Mouse (Mus musculus) forebrain, embryonic 13.5 days (tissue): ENCODE measurements around the gene Lgals3bp. TPM values are rescaled to one million over a fixed set of nuclear protein-coding genes. Genes with fewer than 3 reads are reported as not detected.

Source experiments
- ATAC-seq: fragments of 200-750 bp; cut with Nextera tagmentation; 2 replicates; pipeline ENCODE4 v1.8.0; 2017
- H3K27ac ChIP-seq: fragments of 300-500 bp; sonication (generic); 2 replicates; pipeline ENCODE4 v1.5.1; 2015; ENCODE audit warnings: inconsistent platforms, mild to moderate bottlenecking, moderate library complexity
- H3K27me3 ChIP-seq: fragments of 300-500 bp; sonication (generic); 2 replicates; pipeline ENCODE4 v1.6.1; 2015; ENCODE audit warnings: mild to moderate bottlenecking, inconsistent platforms
- H3K36me3 ChIP-seq: fragments of 300-500 bp; sonication (generic); 2 replicates; pipeline ENCODE4 v1.6.1; 2015; ENCODE audit warnings: mild to moderate bottlenecking, inconsistent platforms; ENCODE audit not compliant: poor library complexity, severe bottlenecking
- H3K4me1 ChIP-seq: fragments of 300-500 bp; sonication (generic); 2 replicates; pipeline ENCODE4 v1.6.1; 2015; ENCODE audit warnings: inconsistent platforms
- H3K4me2 ChIP-seq: fragments of 300-500 bp; sonication (generic); 2 replicates; pipeline ENCODE4 v1.6.1; 2015; ENCODE audit warnings: inconsistent platforms, mild to moderate bottlenecking, moderate library complexity
- H3K4me3 ChIP-seq: fragments of 300-500 bp; sonication (generic); 2 replicates; pipeline ENCODE4 v1.5.1; 2015; ENCODE audit warnings: mild to moderate bottlenecking, inconsistent platforms
- H3K9ac ChIP-seq: fragments of 300-500 bp; sonication (generic); 2 replicates; pipeline ENCODE4 v1.6.1; 2015; ENCODE audit warnings: mild to moderate bottlenecking, inconsistent platforms
- H3K9me3 ChIP-seq: fragments of 300-500 bp; sonication (generic); replicated peaks from 2 replicates; pipeline ENCODE4 v1.6.1; 2016; ENCODE audit warnings: inconsistent platforms
- WGBS: fragments of 180-500 bp; shearing (Covaris S2); methylation state at CpG from one replicate; pipeline ENCODE4 v1.1.7; 2015; 5-methylcytosine and 5-hydroxymethylcytosine counted together
- polyA plus RNA-seq: library from polyadenylated mRNA; unstranded; fragments of >200 nt; fragmentation: Nextera tagmentation; extraction: Ambion mirVana; gene quantifications from 2 replicates; pipeline ENCODE4 v1.2.1, GENCODE M21; 2015

Lgals3bp gene
- polyA plus RNA-seq, 1 experiment from 2014 or later: 1.3 TPM

- Histone ChIP-seq H3K4me3 (no peak overlapping the region), H3K9me3 (no peaks in the 10 kb centered on the region), H3K36me3 (no peaks in the 10 kb centered on the region), H3K9ac (no peak overlapping the region), H3K4me2 (no peak overlapping the region), H3K27me3 (peaks cover 21% of the 10 kb centered on the region), H3K4me1 (peaks cover 43% of the 10 kb centered on the region), H3K27ac (no peak overlapping the region)
- 86% methylated on average over 16 of the region's 16 CpGs for WGBS
- ATAC-seq: no peak
These were observed 29.4 kb upstream of the Lgals3bp start for GRCm38 (mm10) chr11:118431100-118431948.

GRCm38 (mm10) chr11:118430291-118430885 lies 28.5 kb upstream of the Lgals3bp start:
- peaks cover 38% of the 10 kb centered on the region for H3K4me1 ChIP-seq
- H3K27ac ChIP-seq: no peak overlapping the region
- no peak overlapping the region for H3K9ac ChIP-seq
- no peaks in the 10 kb centered on the region for H3K36me3 ChIP-seq
- ATAC-seq: no peak
- 48% methylated on average over 4 of the region's 4 CpGs for WGBS
- H3K4me3 ChIP-seq: no peak overlapping the region
- H3K9me3 ChIP-seq: no peaks in the 10 kb centered on the region
- H3K27me3 ChIP-seq: peaks cover 21% of the 10 kb centered on the region
- H3K4me2 ChIP-seq: no peak overlapping the region

GRCm38 (mm10) chr11:118428944-118429709 lies 27.2 kb upstream of the Lgals3bp start:
- no peak for ATAC-seq
- Histone ChIP-seq H3K4me2 (peak overlapping the region; percentile 48), H3K27me3 (peaks cover 21% of the 10 kb centered on the region), H3K9me3 (no peaks in the 10 kb centered on the region), H3K4me3 (peak overlapping the region; percentile 23; the same call in 1 of the 2 replicates), H3K36me3 (no peaks in the 10 kb centered on the region), H3K9ac (peak overlapping the region; percentile 30; the same call in 1 of the 2 replicates), H3K27ac (no peak overlapping the region), H3K4me1 (peaks cover 43% of the 10 kb centered on the region)
- WGBS: 63% methylated on average over 8 of the region's 8 CpGs

- peaks cover 43% of the 10 kb centered on the region for H3K4me1 ChIP-seq
- 7% methylated on average over 11 of the region's 11 CpGs for WGBS
- ATAC-seq: no peak
- H3K4me2 ChIP-seq: peak overlapping the region; percentile 48
- peak overlapping the region; percentile 23 for H3K4me3 ChIP-seq
- H3K9ac ChIP-seq: peak overlapping the region; percentile 30; the same call in 1 of the 2 replicates
- no peaks in the 10 kb centered on the region for H3K9me3 ChIP-seq
- peaks cover 21% of the 10 kb centered on the region for H3K27me3 ChIP-seq
- no peaks in the 10 kb centered on the region for H3K36me3 ChIP-seq
- no peak overlapping the region for H3K27ac ChIP-seq
These were observed 26.6 kb upstream of the Lgals3bp start for GRCm38 (mm10) chr11:118428460-118428868.

GRCm38 (mm10) chr11:118427986-118428385 lies 26.1 kb upstream of the Lgals3bp start, which contains the start of gene C1qtnf1:
Gene C1qtnf1, plus strand, starts transcription at chr11:118428203.
- Histone ChIP-seq H3K9ac (peak within 1 kb of the TSS; percentile 30; the same call in 1 of the 2 replicates), H3K36me3 (no peaks in the 10 kb centered on the region), H3K9me3 (no peaks in the 10 kb centered on the region), H3K4me2 (peak within 1 kb of the TSS; percentile 48), H3K27me3 (peaks cover 21% of the 10 kb centered on the region), H3K27ac (no peak within 1 kb of the TSS), H3K4me3 (peak within 1 kb of the TSS; percentile 23), H3K4me1 (peaks cover 43% of the 10 kb centered on the region)
- ATAC-seq: no peak
- 4% methylated on average over 8 of the region's 8 CpGs for WGBS

- Histone ChIP-seq H3K9ac (no peak overlapping the region), H3K9me3 (no peaks in the 10 kb centered on the region), H3K4me3 (no peak overlapping the region), H3K27ac (no peak overlapping the region), H3K4me1 (peaks cover 43% of the 10 kb centered on the region), H3K4me2 (no peak overlapping the region; the same call in 1 of the 2 replicates), H3K27me3 (peaks cover 21% of the 10 kb centered on the region), H3K36me3 (no peaks in the 10 kb centered on the region)
- 56% methylated on average over 3 of the region's 3 CpGs for WGBS
- no peak for ATAC-seq
These were observed 25.4 kb upstream of the Lgals3bp start for GRCm38 (mm10) chr11:118427266-118427779.

- Histone ChIP-seq H3K9me3 (no peaks in the 10 kb centered on the region), H3K27me3 (peaks cover 21% of the 10 kb centered on the region), H3K9ac (no peak overlapping the region), H3K36me3 (no peaks in the 10 kb centered on the region), H3K4me1 (peaks cover 41% of the 10 kb centered on the region), H3K4me2 (no peak overlapping the region), H3K4me3 (no peak overlapping the region), H3K27ac (no peak overlapping the region)
- 70% methylated on average over 5 of the region's 5 CpGs for WGBS
- no peak for ATAC-seq
These were observed 24.9 kb upstream of the Lgals3bp start for GRCm38 (mm10) chr11:118426765-118427164.

GRCm38 (mm10) chr11:118424621-118425335 lies 22.9 kb upstream of the Lgals3bp start:
- H3K27me3 ChIP-seq: peaks cover 21% of the 10 kb centered on the region
- no peak overlapping the region for H3K9ac ChIP-seq
- no peaks in the 10 kb centered on the region for H3K36me3 ChIP-seq
- ATAC-seq: no peak
- WGBS: 77% methylated on average over 13 of the region's 13 CpGs
- H3K4me3 ChIP-seq: no peak overlapping the region
- peaks cover 42% of the 10 kb centered on the region for H3K4me1 ChIP-seq
- H3K9me3 ChIP-seq: no peaks in the 10 kb centered on the region
- H3K4me2 ChIP-seq: no peak overlapping the region
- H3K27ac ChIP-seq: peak overlapping the region; percentile 75; the same call in 1 of the 2 replicates

GRCm38 (mm10) chr11:118423266-118423971 lies 21.5 kb upstream of the Lgals3bp start:
- Histone ChIP-seq H3K27ac (peak overlapping the region; percentile 75), H3K4me2 (peak overlapping the region; percentile 48), H3K27me3 (peaks cover 12% of the 10 kb centered on the region; the same call in 1 of the 2 replicates), H3K9me3 (no peaks in the 10 kb centered on the region), H3K36me3 (no peaks in the 10 kb centered on the region), H3K4me3 (no peak overlapping the region), H3K9ac (0 out of 2 replicates have a peak overlapping the region, but pooled peaks have one; percentile 35), H3K4me1 (peaks cover 44% of the 10 kb centered on the region)
- ATAC-seq: peak; percentile 22; the same call in 1 of the 2 replicates
- WGBS: 6% methylated on average over 18 of the region's 18 CpGs

- no peak for ATAC-seq
- Histone ChIP-seq H3K4me3 (no peak overlapping the region), H3K9me3 (no peaks in the 10 kb centered on the region), H3K4me2 (no peak overlapping the region), H3K27ac (no peak overlapping the region), H3K9ac (no peak overlapping the region), H3K36me3 (peaks cover 9% of the 10 kb centered on the region), H3K27me3 (no peaks in the 10 kb centered on the region), H3K4me1 (peaks cover 56% of the 10 kb centered on the region)
- WGBS: 82% methylated on average over 7 of the region's 7 CpGs
These were observed 18.4 kb upstream of the Lgals3bp start for GRCm38 (mm10) chr11:118420261-118420660.
